Mouse (Mus musculus): ENCODE results near the gene Cbll1. TPM values are rescaled to one million over a fixed set of nuclear protein-coding genes. Genes with fewer than 3 reads are reported as not detected.

Gene Cbll1
- 10 to 100 TPM; 22.2 to 24.1 TPM for total RNA-seq (2021)
- long read RNA-seq, experiment 1, transcript Cbll1-203 (6 exons, 3,900 nt): major isoform, 10 of 20 reads
- long read RNA-seq, experiment 1, partial matches to known transcripts: 2 of 20 reads
- long read RNA-seq, experiment 1, other reads (novel, unspliced or antisense): 2 of 20 reads
- long read RNA-seq, experiment 2, transcript Cbll1-203 (6 exons, 3,900 nt): major isoform, 5 of 10 reads
- long read RNA-seq, experiment 2, partial matches to known transcripts: 0 of 10 reads
- long read RNA-seq, experiment 2, other reads (novel, unspliced or antisense): 2 of 10 reads

DNA sequence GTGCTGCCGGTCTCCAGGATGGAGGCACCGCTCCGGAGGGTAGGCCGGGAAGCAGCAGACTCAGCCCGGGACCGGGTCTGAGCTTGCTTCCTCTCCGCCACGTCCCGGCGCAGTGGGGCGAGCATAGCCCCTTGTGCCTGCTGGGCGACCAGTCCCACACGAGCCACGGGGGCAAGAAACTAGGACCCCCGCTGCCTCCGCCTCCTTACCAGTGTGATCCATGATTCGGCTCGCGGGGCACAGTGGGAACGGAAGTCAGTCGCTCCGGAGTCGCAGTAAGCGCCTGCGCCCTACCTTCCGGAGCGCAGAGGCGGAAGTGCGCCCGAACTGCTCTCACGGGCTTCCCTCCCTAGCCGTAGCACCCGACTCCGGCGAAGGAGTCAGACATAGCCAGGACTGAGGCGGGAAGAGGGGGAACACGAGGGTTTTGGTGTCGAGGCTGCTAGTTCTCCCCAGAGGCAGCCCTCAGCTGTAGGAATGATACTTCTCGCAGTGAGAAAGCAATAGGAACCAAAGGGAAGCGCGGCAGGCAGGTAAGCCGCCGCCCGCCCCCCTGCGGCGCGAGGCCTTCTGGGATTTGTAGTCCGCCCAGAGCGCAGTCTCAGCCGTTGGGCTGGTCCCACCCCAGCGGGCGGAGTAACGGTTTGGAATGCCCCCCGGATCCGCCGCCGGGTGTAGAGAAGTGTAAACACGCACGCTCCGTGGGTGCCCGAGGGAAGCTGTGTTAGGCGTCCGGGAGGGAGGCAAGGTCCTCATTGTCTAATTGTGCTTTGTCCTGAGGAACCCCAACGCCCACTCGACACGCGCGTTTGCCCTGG lies at the start of gene Cbll1:
Gene Cbll1, minus strand, starts transcription at position 303 of the 818 bp plus-strand sequence.
- TF ChIP-seq CTCF (IDR thresholded peaks at IDR 0.05): no peak
- Histone ChIP-seq H3K27ac (peak within 1 kb of the TSS; percentile 99), H3K4me3 (peak within 1 kb of the TSS; percentile 81)
- intact Hi-C loops (cut with DNase I): loop anchor here (5.0 to 10.0 kb wide), 2 partner anchors 125 to 128 kb away; no protein-coding TSS in a partner anchor
- DNase-seq (ENCODE audit: extremely low spot score in 1 of 2, low spot score in 2 of 2): peak; percentile 96 to 97

DNA sequence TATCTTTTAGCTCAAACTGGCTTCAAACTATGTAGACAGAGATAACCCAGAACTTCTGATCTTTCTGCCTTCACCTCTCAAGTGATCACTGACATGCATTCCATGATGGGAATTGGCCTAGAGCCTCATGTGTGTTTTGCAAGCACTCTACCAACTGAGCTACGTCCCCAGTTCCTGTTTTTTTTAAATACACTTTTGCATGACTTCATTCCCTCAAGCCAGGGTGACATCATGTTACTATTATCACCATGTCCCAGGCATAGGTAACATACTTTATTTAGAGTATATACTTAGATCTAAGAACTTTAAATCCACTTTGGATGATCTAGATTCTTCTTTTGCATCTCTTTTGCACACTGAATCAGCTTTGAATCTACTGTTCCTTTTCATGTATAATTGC lies 46.6 kb upstream of the Cbll1 start:
- no peak for TF ChIP-seq CTCF (IDR thresholded peaks at IDR 0.05)
- no peak for DNase-seq (ENCODE audit: extremely low spot score in 1 of 2, low spot score in 2 of 2)
- H3K4me3 ChIP-seq: no peak overlapping the region
- intact Hi-C loops (cut with DNase I): no loop called here
- no peak overlapping the region for H3K27ac ChIP-seq

DNA sequence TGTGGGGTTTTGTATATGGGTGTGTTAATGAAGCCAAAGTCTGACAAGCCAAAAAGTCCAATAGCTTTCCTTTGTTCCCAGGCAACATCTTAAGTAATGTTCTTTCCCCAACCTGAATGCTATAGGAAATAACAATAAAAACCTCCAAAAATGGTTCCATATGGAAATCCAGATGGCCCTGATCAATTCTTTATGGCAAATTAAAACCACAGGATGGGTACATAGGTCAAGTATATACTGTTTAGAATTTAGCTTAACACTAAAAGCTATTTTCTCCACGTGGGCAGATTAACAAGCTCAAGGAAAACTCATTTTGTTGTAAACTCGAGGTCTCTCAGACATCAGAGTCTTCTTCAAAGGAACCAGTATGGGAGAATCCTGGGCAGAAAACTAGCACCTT lies 45.8 kb upstream of the Cbll1 start:
- intact Hi-C loops (cut with DNase I): no loop called here
- no peak for DNase-seq (ENCODE audit: extremely low spot score in 1 of 2, low spot score in 2 of 2)
- no peak overlapping the region for H3K4me3 ChIP-seq
- no peak overlapping the region for H3K27ac ChIP-seq
- TF ChIP-seq CTCF (IDR thresholded peaks at IDR 0.05): no peak

DNA sequence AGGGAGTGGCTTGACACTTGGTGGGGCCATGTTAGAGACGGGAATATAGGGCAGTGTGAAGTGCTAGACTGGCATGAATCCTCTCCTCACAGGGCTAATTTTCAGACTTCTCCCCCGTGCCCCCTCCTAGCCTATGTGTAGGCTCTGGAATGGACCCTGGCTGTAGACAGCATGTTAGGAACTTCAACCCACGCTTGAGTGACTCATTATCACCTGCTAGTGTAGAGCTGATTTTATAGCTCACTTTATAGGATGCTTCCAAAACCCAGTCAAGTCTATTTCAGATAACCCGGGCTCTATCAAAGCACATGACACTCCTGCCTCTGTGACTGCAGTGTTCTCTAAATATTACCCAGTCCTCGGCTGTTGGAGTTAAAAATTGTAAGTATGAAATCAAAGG lies 42.1 kb upstream of the Cbll1 start:
- no peak overlapping the region for H3K27ac ChIP-seq
- no peak for TF ChIP-seq CTCF (IDR thresholded peaks at IDR 0.05)
- intact Hi-C loops (cut with DNase I): no loop called here
- H3K4me3 ChIP-seq: no peak overlapping the region
- DNase-seq (ENCODE audit: extremely low spot score in 1 of 2, low spot score in 2 of 2): no peak

DNA sequence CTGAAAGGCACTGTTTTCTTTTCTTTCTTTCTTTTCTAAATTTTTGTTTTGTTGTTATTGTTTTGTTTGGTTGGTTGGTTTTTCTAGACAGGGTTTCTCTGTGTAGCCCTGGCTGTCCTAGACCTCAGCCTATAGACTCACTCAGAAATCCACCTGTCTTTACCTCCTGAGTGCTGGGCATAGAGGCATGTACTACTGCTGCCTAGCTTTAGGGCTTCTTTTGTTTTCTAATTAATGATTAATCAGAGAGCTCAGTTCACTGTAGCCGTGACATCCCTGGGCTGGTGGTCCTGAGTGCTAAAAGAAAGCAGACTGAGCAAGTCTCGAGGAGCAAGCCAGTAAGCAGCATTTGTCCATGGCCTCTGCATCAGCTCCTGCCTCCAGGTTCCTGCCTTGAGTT lies 40.4 kb upstream of the Cbll1 start:
- intact Hi-C loops (cut with DNase I): no loop called here
- H3K4me3 ChIP-seq: no peak overlapping the region
- TF ChIP-seq CTCF (IDR thresholded peaks at IDR 0.05): no peak
- no peak overlapping the region for H3K27ac ChIP-seq
- DNase-seq (ENCODE audit: extremely low spot score in 1 of 2, low spot score in 2 of 2): no peak

DNA sequence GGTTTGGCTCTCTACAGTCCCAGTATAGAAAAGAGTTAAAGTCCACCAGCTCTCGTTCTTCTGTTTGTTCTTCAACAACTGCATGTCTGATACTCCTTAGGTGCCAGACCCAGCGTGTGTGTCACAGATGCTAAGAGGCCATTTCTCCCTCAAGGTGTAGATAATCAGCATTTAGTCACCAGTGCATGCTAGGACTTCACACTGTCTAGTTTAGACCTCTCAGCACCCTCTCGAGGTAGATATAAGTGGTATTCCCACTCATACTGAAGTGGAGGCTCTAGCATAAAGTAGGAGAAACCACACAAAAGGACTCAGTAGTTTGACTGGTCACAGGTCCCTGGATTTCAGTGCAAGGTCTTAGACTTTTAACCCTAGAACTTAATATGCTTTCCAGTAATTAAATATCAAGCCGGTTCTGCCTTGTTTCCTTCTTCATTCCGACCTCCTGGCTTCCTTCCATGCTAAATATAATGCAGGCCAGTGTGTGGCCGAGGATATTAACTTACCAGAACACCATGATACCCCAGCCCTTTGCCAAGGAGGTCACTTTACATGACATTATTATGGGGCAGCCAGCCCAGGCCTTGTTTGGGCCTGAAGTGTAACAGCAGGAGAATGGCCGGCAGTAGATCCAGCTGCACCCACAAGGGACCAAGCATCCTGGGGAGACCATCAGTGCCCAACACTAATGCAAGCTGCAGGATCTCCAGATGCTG lies 38.3 kb upstream of the Cbll1 start:
- no peak for TF ChIP-seq CTCF (IDR thresholded peaks at IDR 0.05)
- Histone ChIP-seq H3K27ac (no peak overlapping the region), H3K4me3 (no peak overlapping the region)
- intact Hi-C loops (cut with DNase I): no loop called here
- no peak for DNase-seq (ENCODE audit: extremely low spot score in 1 of 2, low spot score in 2 of 2)

DNA sequence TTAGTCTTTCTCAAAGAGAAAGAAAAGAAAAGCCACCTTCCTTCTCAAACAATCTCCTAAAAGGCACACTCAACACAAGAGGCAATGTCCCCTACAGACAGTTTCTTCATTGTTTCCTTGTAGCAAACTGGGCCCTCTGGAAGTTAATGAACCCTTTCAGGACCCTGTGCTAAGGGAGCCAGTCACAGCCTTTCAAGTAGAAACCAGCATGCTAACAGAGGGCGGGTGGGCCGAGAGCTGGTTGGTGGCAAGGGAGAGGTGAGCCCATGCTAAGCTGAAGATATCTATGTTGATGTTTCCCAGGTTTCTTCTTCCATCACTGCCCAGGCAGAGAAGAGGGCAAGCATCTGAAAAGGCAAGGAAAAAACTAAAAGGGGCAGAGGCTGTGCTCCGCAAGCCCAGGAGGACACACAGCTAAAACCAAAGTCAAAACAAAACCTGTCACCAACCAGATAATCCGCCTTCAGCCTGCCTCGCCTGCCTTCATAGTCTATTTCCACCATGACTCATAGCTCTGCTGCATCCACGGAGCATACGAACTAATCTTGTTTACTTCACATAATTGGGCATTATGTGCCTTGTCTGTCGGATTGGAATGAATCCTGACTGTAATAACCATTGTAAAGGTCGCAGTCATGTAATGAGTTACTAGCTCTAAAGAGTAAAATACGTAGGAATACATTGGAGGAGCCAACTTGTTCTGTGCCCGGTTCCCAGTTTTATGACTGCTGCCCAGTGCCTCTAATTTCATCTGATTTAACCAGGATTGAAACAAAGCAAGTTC lies 34.8 kb upstream of the Cbll1 start:
- intact Hi-C loops (cut with DNase I): loop anchor here (5.0 kb wide), 1 partner anchor 43 kb away; no protein-coding TSS in a partner anchor
- Histone ChIP-seq H3K27ac (peak overlapping the region; percentile 44; the same call in 1 of the 2 replicates), H3K4me3 (no peak overlapping the region)
- no peak for TF ChIP-seq CTCF (IDR thresholded peaks at IDR 0.05)
- DNase-seq (ENCODE audit: extremely low spot score in 1 of 2, low spot score in 2 of 2): no peak

DNA sequence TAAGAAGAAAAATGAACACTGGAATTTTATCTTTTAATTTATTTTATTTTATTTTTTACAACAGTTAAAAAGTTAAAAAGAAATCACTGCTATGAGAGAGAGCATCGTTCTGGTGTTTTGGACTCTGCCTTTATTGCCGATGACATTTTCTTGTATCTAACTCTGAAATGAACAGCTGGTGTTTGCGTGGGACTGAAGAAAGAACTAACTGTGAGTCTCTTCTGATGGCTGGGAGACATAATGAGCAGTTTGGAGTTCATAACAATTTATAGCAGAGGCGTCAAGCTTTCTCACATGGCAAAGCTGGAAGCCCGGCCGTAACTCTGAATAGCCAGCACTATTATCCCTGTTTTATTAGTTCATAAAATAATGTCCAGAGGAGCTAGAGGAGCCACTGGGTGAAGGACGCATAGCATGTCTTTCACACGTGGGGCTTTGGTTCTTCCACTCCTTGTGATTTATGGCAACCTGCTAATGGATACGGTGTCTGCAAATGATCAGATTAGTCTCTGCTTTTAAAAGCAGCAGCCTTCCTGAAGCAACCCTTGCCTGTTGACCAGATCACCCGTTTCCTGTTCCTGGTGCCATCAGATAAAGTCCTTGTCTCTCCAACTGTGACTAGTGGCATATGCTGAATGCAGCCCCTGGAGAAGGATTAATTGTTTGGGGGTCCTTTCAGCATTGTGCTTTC lies 33.9 kb upstream of the Cbll1 start:
- intact Hi-C loops (cut with DNase I): loop anchor here (5.0 kb wide), 1 partner anchor 44 kb away; no protein-coding TSS in a partner anchor
- DNase-seq (ENCODE audit: extremely low spot score in 1 of 2, low spot score in 2 of 2): no peak
- TF ChIP-seq CTCF (IDR thresholded peaks at IDR 0.05): no peak
- H3K27ac ChIP-seq: peak overlapping the region; percentile 44
- H3K4me3 ChIP-seq: no peak overlapping the region

DNA sequence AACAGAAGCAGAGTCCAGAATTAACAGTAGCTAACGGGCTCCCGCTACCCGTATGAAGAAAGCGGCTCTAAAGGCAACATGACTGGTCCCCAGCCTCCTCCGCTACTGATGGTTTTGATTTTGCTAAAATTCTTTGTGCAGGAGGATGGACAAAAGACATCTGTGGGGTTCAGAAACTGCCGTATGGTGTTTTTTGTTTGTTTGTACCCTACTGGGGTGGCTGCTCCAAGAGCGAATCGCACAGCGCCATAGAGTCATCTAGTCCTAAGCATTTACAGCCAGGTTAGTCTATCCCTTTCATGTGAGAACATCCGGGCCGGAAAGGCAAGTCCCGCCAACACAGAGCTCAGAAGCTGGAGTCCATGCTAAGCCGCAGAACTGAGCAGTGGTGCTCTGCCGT lies 32.6 kb upstream of the Cbll1 start:
- Histone ChIP-seq H3K4me3 (no peak overlapping the region), H3K27ac (peak overlapping the region; percentile 15; the same call in 1 of the 2 replicates)
- no peak for TF ChIP-seq CTCF (IDR thresholded peaks at IDR 0.05)
- intact Hi-C loops (cut with DNase I): loop anchor here (5.0 kb wide), 1 partner anchor 45 kb away; no protein-coding TSS in a partner anchor
- DNase-seq (ENCODE audit: extremely low spot score in 1 of 2, low spot score in 2 of 2): no peak

DNA sequence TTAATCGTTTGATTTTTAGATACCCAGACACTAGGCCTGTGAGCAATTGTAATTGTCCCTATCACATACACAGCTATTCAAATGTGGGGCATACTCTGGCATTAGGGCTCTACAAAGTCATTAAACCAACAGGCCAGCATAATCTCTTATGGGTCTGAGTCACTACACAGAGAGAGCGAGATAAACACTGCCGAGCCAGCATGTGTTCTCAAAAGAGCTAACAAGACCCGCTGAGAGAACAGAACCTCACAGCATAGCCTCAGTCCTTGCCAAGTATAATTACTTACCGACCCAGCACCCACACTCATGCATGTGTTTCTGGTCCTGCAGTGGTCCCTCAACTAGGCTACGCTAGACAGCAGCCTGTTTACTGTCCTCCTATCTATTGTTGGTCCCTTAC lies 28.0 kb upstream of the Cbll1 start:
- H3K27ac ChIP-seq: no peak overlapping the region
- TF ChIP-seq CTCF (IDR thresholded peaks at IDR 0.05): no peak
- no peak overlapping the region for H3K4me3 ChIP-seq
- no peak for DNase-seq (ENCODE audit: extremely low spot score in 1 of 2, low spot score in 2 of 2)
- intact Hi-C loops (cut with DNase I): no loop called here

DNA sequence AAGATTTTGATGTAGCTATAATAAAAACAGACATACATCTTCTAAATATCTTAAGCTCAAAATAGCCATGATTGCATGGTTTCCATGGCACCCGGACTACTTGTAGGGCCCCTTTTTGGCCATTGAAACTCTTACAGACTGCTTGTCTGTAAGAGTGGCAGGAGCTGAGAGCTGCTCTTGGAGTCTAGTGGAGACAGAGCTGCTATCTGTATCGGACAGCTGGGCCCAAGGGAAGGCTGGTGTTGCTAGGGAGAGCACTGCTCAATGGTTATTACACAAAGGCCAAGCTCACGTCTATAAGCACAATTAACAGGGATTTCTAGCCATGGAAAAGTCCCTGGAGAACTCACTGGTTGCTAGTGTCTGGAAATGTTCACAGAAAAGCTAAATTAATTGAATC lies 22.0 kb upstream of the Cbll1 start:
- H3K4me3 ChIP-seq: no peak overlapping the region
- intact Hi-C loops (cut with DNase I): no loop called here
- no peak overlapping the region for H3K27ac ChIP-seq
- no peak for TF ChIP-seq CTCF (IDR thresholded peaks at IDR 0.05)
- DNase-seq (ENCODE audit: extremely low spot score in 1 of 2, low spot score in 2 of 2): no peak
